Mouse (Mus musculus): Measurements from ENCODE around the gene Card19.

DNA sequence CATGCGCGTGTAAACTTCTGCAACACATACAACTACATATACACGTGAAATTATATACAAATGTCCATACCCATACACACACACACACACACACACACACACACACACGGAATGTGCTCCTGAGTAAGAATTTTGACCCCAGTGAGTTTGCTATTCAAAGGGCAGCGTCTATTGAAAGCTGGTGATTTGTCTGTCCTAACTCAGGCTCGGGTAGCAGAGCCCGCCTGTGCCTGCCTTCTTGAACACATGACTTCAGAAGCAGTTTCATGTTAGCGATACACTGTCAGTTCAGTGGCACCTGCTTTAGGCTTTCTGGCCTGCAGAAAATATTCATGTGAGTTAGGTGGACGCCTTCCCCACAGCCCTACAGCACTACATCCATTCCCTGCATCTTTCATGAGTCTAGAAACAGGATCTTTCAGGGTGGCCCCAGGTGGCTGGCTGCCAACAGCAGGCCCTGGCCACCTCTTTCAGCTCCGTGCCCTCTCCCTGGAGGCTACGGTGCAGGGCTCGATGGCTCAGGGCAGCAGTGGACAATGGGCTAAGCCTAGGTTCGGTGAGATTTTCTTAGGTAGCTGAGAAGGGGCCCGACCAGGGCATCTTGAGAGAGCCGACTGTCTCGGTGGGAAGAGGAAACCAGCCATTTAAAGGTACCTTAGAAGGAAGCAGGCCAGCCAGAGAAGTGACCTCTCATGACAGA, 23.5 kb downstream of the Card19 start:
- TF ChIP-seq ZC3H11A (IDR thresholded peaks at IDR 0.05; ENCODE audit: borderline replicate concordance, low read depth, low read length): no peak
- TF ChIP-seq ZNF384 (IDR thresholded peaks at IDR 0.05; ENCODE audit: low read depth, low read length): no peak

Data from ES-E14 (cell line).